Mouse (Mus musculus) lung, embryonic 16.5 days (tissue): Measurements from ENCODE around the gene Kat6b. TPM values are rescaled to one million over a fixed set of nuclear protein-coding genes. Genes with fewer than 3 reads are reported as not detected.

Experiments
- ATAC-seq: fragments of 200-750 bp; cut with Nextera tagmentation; 2 replicates; pipeline ENCODE4 v1.8.0; 2017; ENCODE audit warnings: low read depth, mild to moderate bottlenecking, moderate library complexity
- H3K27ac ChIP-seq: fragments of 300-500 bp; sonication (generic); 2 replicates; pipeline ENCODE4 v1.5.1; 2014; ENCODE audit warnings: mild to moderate bottlenecking, control low read depth, low read length
- H3K27me3 ChIP-seq: fragments of 300-500 bp; sonication (generic); 2 replicates; pipeline ENCODE4 v1.6.1; 2014; ENCODE audit warnings: low read depth, low read length, mixed read lengths; ENCODE audit not compliant: control insufficient read depth, insufficient read depth
- H3K36me3 ChIP-seq: fragments of 300-500 bp; sonication (generic); 2 replicates; pipeline ENCODE4 v1.6.1; 2014; ENCODE audit warnings: low read length; ENCODE audit not compliant: control insufficient read depth, insufficient read depth
- H3K4me1 ChIP-seq: fragments of 300-500 bp; sonication (generic); replicated peaks from 2 replicates; pipeline ENCODE4 v1.6.1; 2014; ENCODE audit warnings: low read length, mixed read lengths; ENCODE audit not compliant: control insufficient read depth, insufficient read depth
- H3K4me2 ChIP-seq: fragments of 300-500 bp; sonication (generic); 2 replicates; pipeline ENCODE4 v1.6.1; 2014; ENCODE audit warnings: low read depth, low read length, control low read depth
- H3K4me3 ChIP-seq: fragments of 300-500 bp; sonication (generic); 2 replicates; pipeline ENCODE4 v1.5.1; 2014; ENCODE audit warnings: mild to moderate bottlenecking, low read length, control low read depth
- H3K9ac ChIP-seq: fragments of 300-500 bp; sonication (generic); 2 replicates; pipeline ENCODE4 v1.6.1; 2014; ENCODE audit warnings: low read length, control low read depth
- H3K9me3 ChIP-seq: fragments of 300-500 bp; sonication (generic); 2 replicates; pipeline ENCODE4 v1.6.1; 2016; ENCODE audit warnings: low read length; ENCODE audit not compliant: control insufficient read depth
- WGBS: fragments of 180-500 bp; shearing (Covaris S2); extraction: QIAGEN DNeasy Blood & Tissue Kit; methylation state at CpG from one replicate; pipeline ENCODE4 v1.1.7; 2014; 5-methylcytosine and 5-hydroxymethylcytosine counted together
- polyA plus RNA-seq: library from polyadenylated mRNA; unstranded; fragments of >200 nt; fragmentation: Nextera tagmentation; extraction: Ambion mirVana; gene quantifications from 2 replicates; pipeline ENCODE4 v1.2.1, GENCODE M21; 2015

Gene Kat6b
- polyA plus RNA-seq, 1 experiment from 2014 or later: 10.5 TPM

GRCm38 (mm10) chr14:21703255-21703654 is 222.0 kb downstream of the Kat6b start:
- Histone ChIP-seq H3K9me3 (no peaks in the 10 kb centered on the region), H3K36me3 (no peaks in the 10 kb centered on the region), H3K4me2 (no peak overlapping the region), H3K4me1 (peaks cover 24% of the 10 kb centered on the region), H3K27me3 (no peaks in the 10 kb centered on the region), H3K9ac (no peak overlapping the region), H3K4me3 (no peak overlapping the region), H3K27ac (peak overlapping the region; percentile 23; the same call in 1 of the 2 replicates)
- ATAC-seq: peak; percentile 32
- WGBS: 30% methylated on average over 5 of the region's 5 CpGs

DNA sequence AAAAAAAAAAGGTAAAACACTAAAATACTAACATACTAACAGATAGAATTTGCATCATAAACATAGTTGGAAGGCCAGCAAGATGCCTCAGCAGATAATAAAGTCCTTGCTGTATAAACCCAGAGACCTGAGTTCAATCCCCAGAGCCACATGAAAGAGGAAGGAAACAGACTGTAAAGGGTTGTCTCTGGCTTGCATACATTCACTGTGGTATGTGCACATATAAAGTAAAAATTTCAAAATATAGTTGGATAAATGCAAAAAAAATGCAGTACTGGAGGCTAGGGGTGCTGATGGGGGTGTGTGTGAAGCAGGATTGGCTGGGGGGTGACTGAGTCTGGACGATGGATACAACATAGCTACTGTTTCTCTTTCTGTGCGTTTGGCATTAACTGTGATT is 224.2 kb downstream of the Kat6b start:
- Histone ChIP-seq H3K9ac (no peak overlapping the region), H3K27me3 (no peaks in the 10 kb centered on the region)

GRCm38 (mm10) chr14:21706759-21707571 is 225.7 kb downstream of the Kat6b start:
- H3K36me3 ChIP-seq: no peaks in the 10 kb centered on the region
- peak overlapping the region; percentile 87 for H3K27ac ChIP-seq
- no peak overlapping the region for H3K4me3 ChIP-seq
- H3K4me2 ChIP-seq: no peak overlapping the region
- H3K9me3 ChIP-seq: no peaks in the 10 kb centered on the region
- ATAC-seq: peak; percentile 86
- 41% methylated on average over 12 of the region's 12 CpGs for WGBS
- no peak overlapping the region for H3K9ac ChIP-seq
- no peaks in the 10 kb centered on the region for H3K27me3 ChIP-seq
- peaks cover 28% of the 10 kb centered on the region for H3K4me1 ChIP-seq

More for the DNA sequence above, 224.2 kb downstream of the Kat6b start:
- H3K4me3 ChIP-seq: no peak overlapping the region
- no peaks in the 10 kb centered on the region for H3K9me3 ChIP-seq
- H3K4me1 ChIP-seq: peaks cover 24% of the 10 kb centered on the region
- ATAC-seq: no peak
- H3K36me3 ChIP-seq: no peaks in the 10 kb centered on the region
- H3K4me2 ChIP-seq: no peak overlapping the region
- 81% methylated on average over 2 of the region's 2 CpGs for WGBS
- H3K27ac ChIP-seq: no peak overlapping the region

DNA sequence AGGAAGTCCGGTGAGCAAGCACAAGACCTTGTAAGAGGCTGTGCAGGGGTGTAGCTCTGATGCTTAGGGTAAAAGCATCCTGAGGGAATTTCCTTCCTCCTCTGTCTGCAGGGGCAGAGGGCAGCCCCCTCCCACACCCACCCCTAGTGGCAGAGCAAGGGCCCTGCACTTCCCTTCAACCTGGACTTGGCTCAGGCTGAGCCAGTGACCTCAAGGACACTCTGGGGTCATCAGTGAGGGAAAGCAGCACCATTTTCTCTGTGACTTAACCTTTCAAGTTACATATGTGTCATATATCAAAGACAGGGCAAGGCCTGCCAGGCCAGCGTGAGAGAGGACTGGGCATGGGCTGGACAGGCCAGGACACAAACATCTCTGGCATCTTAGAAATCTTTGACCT is 228.3 kb downstream of the Kat6b start:
- Histone ChIP-seq H3K27me3 (no peaks in the 10 kb centered on the region), H3K36me3 (no peaks in the 10 kb centered on the region), H3K9ac (no peak overlapping the region), H3K4me3 (no peak overlapping the region), H3K4me2 (no peak overlapping the region), H3K27ac (no peak overlapping the region), H3K4me1 (peaks cover 16% of the 10 kb centered on the region), H3K9me3 (no peaks in the 10 kb centered on the region)
- WGBS: 70% methylated on average over 2 of the region's 2 CpGs
- ATAC-seq: no peak

GRCm38 (mm10) chr14:21711231-21711630 is 230.0 kb downstream of the Kat6b start:
- WGBS: 51% methylated on average over 2 of the region's 2 CpGs
- Histone ChIP-seq H3K27me3 (no peaks in the 10 kb centered on the region), H3K9ac (no peak overlapping the region), H3K36me3 (no peaks in the 10 kb centered on the region), H3K9me3 (no peaks in the 10 kb centered on the region), H3K4me2 (no peak overlapping the region), H3K4me3 (no peak overlapping the region), H3K27ac (no peak overlapping the region), H3K4me1 (peaks cover 13% of the 10 kb centered on the region)
- no peak for ATAC-seq

DNA sequence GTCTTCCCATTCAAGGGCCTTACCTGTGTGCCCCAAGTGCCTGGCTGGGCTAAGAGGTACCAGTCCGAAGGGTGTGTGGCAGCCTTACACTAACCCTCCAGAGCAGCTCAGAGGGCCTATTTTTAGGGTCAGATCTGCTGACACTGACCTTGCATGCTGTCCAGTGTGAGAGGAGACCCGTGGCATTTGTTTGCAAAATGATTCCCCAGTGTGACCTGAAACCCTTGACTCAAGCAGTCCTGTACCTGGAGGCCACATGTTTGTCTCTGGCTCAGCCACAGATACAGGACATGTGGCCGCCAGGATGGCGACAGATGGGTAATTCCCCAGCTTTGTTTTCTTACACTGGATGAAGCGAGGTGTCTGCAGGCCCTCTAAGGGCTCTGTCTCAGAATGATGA is 233.3 kb downstream of the Kat6b start, which contains the start of gene Dupd1:
Dupd1 (minus strand) TSS at position 91 of the 400 bp plus-strand sequence.
- Histone ChIP-seq H3K27me3 (no peaks in the 10 kb centered on the region), H3K36me3 (no peaks in the 10 kb centered on the region), H3K4me2 (no peak within 1 kb of the TSS), H3K9ac (no peak within 1 kb of the TSS), H3K4me3 (no peak within 1 kb of the TSS), H3K9me3 (no peaks in the 10 kb centered on the region), H3K27ac (no peak within 1 kb of the TSS), H3K4me1 (peaks cover 4% of the 10 kb centered on the region; the same call in 1 of the 2 replicates)
- WGBS: 67% methylated on average over 5 of the region's 5 CpGs
- no peak for ATAC-seq

DNA sequence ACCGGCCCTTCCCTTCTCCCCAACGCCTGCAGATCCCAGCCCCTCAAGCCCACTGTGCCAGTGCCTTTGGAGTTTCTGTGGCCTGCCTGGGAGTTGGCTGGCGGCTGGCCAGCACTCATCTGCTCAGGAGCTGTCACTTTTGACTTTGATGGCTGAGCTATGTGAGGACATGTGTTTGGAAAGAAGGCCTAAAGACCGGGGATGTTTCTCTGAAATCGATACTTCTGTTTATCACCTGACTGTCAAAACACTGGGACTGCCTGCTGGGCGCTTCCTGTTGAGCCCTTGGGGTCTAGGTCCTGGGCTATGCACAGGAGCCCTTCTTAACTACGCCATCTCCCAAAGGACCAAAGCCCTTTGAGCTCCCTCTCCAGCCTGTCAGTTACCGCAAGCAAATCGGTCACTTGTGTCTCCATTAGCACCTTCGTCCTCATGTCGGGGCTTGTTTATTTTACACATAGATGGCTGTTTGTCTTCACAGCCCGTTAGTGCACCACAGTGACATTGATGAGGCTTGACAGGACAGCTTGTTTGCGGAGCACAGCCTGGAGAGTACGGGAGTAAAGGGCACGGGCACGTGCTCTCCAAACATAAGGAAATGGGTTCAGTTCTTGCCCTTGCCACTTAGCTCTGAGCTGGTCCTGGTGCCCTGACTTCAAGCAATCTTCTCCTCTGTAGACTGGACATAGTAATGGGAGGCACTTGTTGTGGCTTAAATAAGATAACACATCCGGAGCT is 238.6 kb downstream of the Kat6b start:
- no peaks in the 10 kb centered on the region for H3K27me3 ChIP-seq
- H3K4me2 ChIP-seq: no peak overlapping the region
- H3K4me1 ChIP-seq: peaks cover 5% of the 10 kb centered on the region; the same call in 1 of the 2 replicates
- ATAC-seq: no peak
- 12% methylated on average over 17 of the region's 17 CpGs for WGBS
- no peak overlapping the region for H3K4me3 ChIP-seq
- no peak overlapping the region for H3K27ac ChIP-seq
- no peaks in the 10 kb centered on the region for H3K9me3 ChIP-seq
- H3K36me3 ChIP-seq: no peaks in the 10 kb centered on the region
- H3K9ac ChIP-seq: no peak overlapping the region

- no peaks in the 10 kb centered on the region for H3K9me3 ChIP-seq
- H3K4me1 ChIP-seq: peaks cover 5% of the 10 kb centered on the region; the same call in 1 of the 2 replicates
- H3K27me3 ChIP-seq: no peaks in the 10 kb centered on the region
- ATAC-seq: no peak
- no peak overlapping the region for H3K9ac ChIP-seq
- H3K36me3 ChIP-seq: no peaks in the 10 kb centered on the region
- WGBS: 57% methylated on average over 4 of the region's 4 CpGs
- no peak overlapping the region for H3K27ac ChIP-seq
- no peak overlapping the region for H3K4me3 ChIP-seq
- no peak overlapping the region for H3K4me2 ChIP-seq
Observed at GRCm38 (mm10) chr14:21720430-21721205, 239.4 kb downstream of the Kat6b start.
